Mouse (Mus musculus) liver, embryonic 14.5 days (tissue): ENCODE measurements around the gene Gm26566.

Experiments
- CTCF ChIP-seq: IDR thresholded peaks from 2 replicates; pipeline ENCODE4 v1.5.1; 2016; ENCODE audit warnings: antibody characterized with exemption, low read depth, control low read depth
- EP300 ChIP-seq: IDR thresholded peaks from 2 replicates; pipeline ENCODE4 v1.6.1; 2016; ENCODE audit warnings: antibody characterized with exemption, low read depth

GRCm38 (mm10) chr4:88738480-88738879 lies 16.9 kb downstream of the Gm26566 start:
- TF ChIP-seq CTCF: peak; percentile 89
- TF ChIP-seq EP300: no peak
